Mouse (Mus musculus): ENCODE data around the gene Hcfc2. TPM values are rescaled to one million over a fixed set of nuclear protein-coding genes. Genes with fewer than 3 reads are reported as not detected.

Gene Hcfc2
- polyA plus RNA-seq (2015; fragmentation: Nextera tagmentation; extraction: Ambion mirVana), result 24.5 and 26.4 TPM in 2 replicates

- Histone ChIP-seq H3K27me3 (ENCODE audit: insufficient read depth, low read length) (no peaks in the 10 kb centered on the region), H3K4me1 (replicated peaks; ENCODE audit: insufficient read depth, low read length) (no peaks in the 10 kb centered on the region), H3K36me3 (ENCODE audit: insufficient read depth, low read length) (no peaks in the 10 kb centered on the region), H3K9ac (ENCODE audit: low read depth, low read length) (no peak within 1 kb of the TSS), H3K9me3 (replicated peaks; ENCODE audit: low read length) (no peaks in the 10 kb centered on the region), H3K27ac (no peak within 1 kb of the TSS), H3K4me2 (ENCODE audit: low read length) (no peak within 1 kb of the TSS), H3K4me3 (replicated peaks; ENCODE audit: low read depth, low read length) (no peak within 1 kb of the TSS)
- ATAC-seq (replicated peaks; ENCODE audit: low FRiP score, low read depth) (no peak), DNase-seq (ENCODE audit: low spot score) (no peak)
- WGBS, result 66% methylated on average over 5 of the region's 5 CpGs
- no peak for TF ChIP-seq CTCF (IDR thresholded peaks at IDR 0.05; ENCODE audit: low read depth)
Observed at GRCm38 (mm10) chr10:82695956-82696355, at the start of gene Hcfc2. Gene Hcfc2 (plus strand): TSS chr10:82696160.

- Histone ChIP-seq H3K4me3 (replicated peaks; ENCODE audit: low read depth, low read length) (no peak overlapping the region), H3K9me3 (replicated peaks; ENCODE audit: low read length) (no peaks in the 10 kb centered on the region), H3K27ac (no peak overlapping the region), H3K9ac (ENCODE audit: low read depth, low read length) (no peak overlapping the region), H3K36me3 (ENCODE audit: insufficient read depth, low read length) (peaks cover 41% of the 10 kb centered on the region; the same call in 1 of the 2 replicates), H3K4me1 (replicated peaks; ENCODE audit: insufficient read depth, low read length) (no peaks in the 10 kb centered on the region), H3K27me3 (ENCODE audit: insufficient read depth, low read length) (no peaks in the 10 kb centered on the region), H3K4me2 (ENCODE audit: low read length) (no peak overlapping the region)
- DNase-seq (ENCODE audit: low spot score) (no peak), ATAC-seq (replicated peaks; ENCODE audit: low FRiP score, low read depth) (no peak)
- TF ChIP-seq CTCF (IDR thresholded peaks at IDR 0.05; ENCODE audit: low read depth), result no peak
- WGBS, result 71% methylated on average over 17 of the region's 17 CpGs
Observed at GRCm38 (mm10) chr10:82647205-82647811, 48.7 kb upstream of the Hcfc2 start.

GRCm38 (mm10) chr10:82651221-82651620 is 44.7 kb upstream of the Hcfc2 start:
- Histone ChIP-seq H3K9me3 (replicated peaks; ENCODE audit: low read length) (no peaks in the 10 kb centered on the region), H3K4me2 (ENCODE audit: low read length) (no peak overlapping the region), H3K9ac (ENCODE audit: low read depth, low read length) (no peak overlapping the region), H3K36me3 (ENCODE audit: insufficient read depth, low read length) (peaks cover 12% of the 10 kb centered on the region; the same call in 1 of the 2 replicates), H3K4me3 (replicated peaks; ENCODE audit: low read depth, low read length) (no peak overlapping the region), H3K27me3 (ENCODE audit: insufficient read depth, low read length) (no peaks in the 10 kb centered on the region), H3K4me1 (replicated peaks; ENCODE audit: insufficient read depth, low read length) (no peaks in the 10 kb centered on the region), H3K27ac (no peak overlapping the region)
- no peak for DNase-seq (ENCODE audit: low spot score)
- whole genome bisulfite sequencing, result 80% methylated on average over 5 of the region's 5 CpGs
- no peak for ATAC-seq (replicated peaks; ENCODE audit: low FRiP score, low read depth)
- no peak for TF ChIP-seq CTCF (IDR thresholded peaks at IDR 0.05; ENCODE audit: low read depth)

- Histone ChIP-seq H3K9ac (ENCODE audit: low read depth, low read length) (no peak overlapping the region), H3K4me3 (replicated peaks; ENCODE audit: low read depth, low read length) (no peak overlapping the region), H3K9me3 (replicated peaks; ENCODE audit: low read length) (no peaks in the 10 kb centered on the region), H3K4me2 (ENCODE audit: low read length) (no peak overlapping the region), H3K36me3 (ENCODE audit: insufficient read depth, low read length) (peaks cover 7% of the 10 kb centered on the region; the same call in 1 of the 2 replicates), H3K27me3 (ENCODE audit: insufficient read depth, low read length) (no peaks in the 10 kb centered on the region), H3K27ac (no peak overlapping the region), H3K4me1 (replicated peaks; ENCODE audit: insufficient read depth, low read length) (no peaks in the 10 kb centered on the region)
- no peak for DNase-seq (ENCODE audit: low spot score)
- ATAC-seq (replicated peaks; ENCODE audit: low FRiP score, low read depth), result 0 out of 2 replicates have a peak, but pooled peaks have one; percentile 29
- no peak for TF ChIP-seq CTCF (IDR thresholded peaks at IDR 0.05; ENCODE audit: low read depth)
- WGBS, result 71% methylated on average over 5 of the region's 5 CpGs
Observed at GRCm38 (mm10) chr10:82652625-82653024, 43.3 kb upstream of the Hcfc2 start.

- no peak for ATAC-seq (replicated peaks; ENCODE audit: low FRiP score, low read depth)
- H3K4me2 ChIP-seq (ENCODE audit: low read length), result no peak overlapping the region
Observed at GRCm38 (mm10) chr10:82654581-82654980, 41.4 kb upstream of the Hcfc2 start.

GRCm38 (mm10) chr10:82661820-82662219 is 34.1 kb upstream of the Hcfc2 start:
- no peaks in the 10 kb centered on the region for H3K36me3 ChIP-seq (ENCODE audit: insufficient read depth, low read length)
- DNase-seq (ENCODE audit: low spot score) (no peak), ATAC-seq (replicated peaks; ENCODE audit: low FRiP score, low read depth) (no peak)
- H3K27ac ChIP-seq, result no peak overlapping the region
- no peak overlapping the region for H3K4me2 ChIP-seq (ENCODE audit: low read length)
- H3K9ac ChIP-seq (ENCODE audit: low read depth, low read length), result no peak overlapping the region
- H3K27me3 ChIP-seq (ENCODE audit: insufficient read depth, low read length), result no peaks in the 10 kb centered on the region
- no peaks in the 10 kb centered on the region for H3K9me3 ChIP-seq (replicated peaks; ENCODE audit: low read length)
- no peak for TF ChIP-seq CTCF (IDR thresholded peaks at IDR 0.05; ENCODE audit: low read depth)
- 82% methylated on average over 8 of the region's 8 CpGs for WGBS
- H3K4me1 ChIP-seq (replicated peaks; ENCODE audit: insufficient read depth, low read length), result no peaks in the 10 kb centered on the region
- no peak overlapping the region for H3K4me3 ChIP-seq (replicated peaks; ENCODE audit: low read depth, low read length)

More at GRCm38 (mm10) chr10:82654581-82654980, 41.4 kb upstream of the Hcfc2 start:
- no peaks in the 10 kb centered on the region for H3K4me1 ChIP-seq (replicated peaks; ENCODE audit: insufficient read depth, low read length)
- no peak overlapping the region for H3K27ac ChIP-seq
- WGBS, result 89% methylated on average over 3 of the region's 3 CpGs
- no peak for TF ChIP-seq CTCF (IDR thresholded peaks at IDR 0.05; ENCODE audit: low read depth)
- no peak overlapping the region for H3K9ac ChIP-seq (ENCODE audit: low read depth, low read length)
- no peaks in the 10 kb centered on the region for H3K27me3 ChIP-seq (ENCODE audit: insufficient read depth, low read length)
- DNase-seq (ENCODE audit: low spot score), result no peak
- H3K36me3 ChIP-seq (ENCODE audit: insufficient read depth, low read length), result peaks cover 4% of the 10 kb centered on the region; the same call in 1 of the 2 replicates
- H3K9me3 ChIP-seq (replicated peaks; ENCODE audit: low read length), result no peaks in the 10 kb centered on the region
- H3K4me3 ChIP-seq (replicated peaks; ENCODE audit: low read depth, low read length), result no peak overlapping the region

Measured in kidney, postnatal 0 days (tissue).